Mouse (Mus musculus): ENCODE measurements around the gene Spns2.

Gene Spns2

GRCm38 (mm10) chr11:72500139-72500538, 10.4 kb upstream of the Spns2 start:
- no peak for DNase-seq (ENCODE audit: low read depth)

DNA sequence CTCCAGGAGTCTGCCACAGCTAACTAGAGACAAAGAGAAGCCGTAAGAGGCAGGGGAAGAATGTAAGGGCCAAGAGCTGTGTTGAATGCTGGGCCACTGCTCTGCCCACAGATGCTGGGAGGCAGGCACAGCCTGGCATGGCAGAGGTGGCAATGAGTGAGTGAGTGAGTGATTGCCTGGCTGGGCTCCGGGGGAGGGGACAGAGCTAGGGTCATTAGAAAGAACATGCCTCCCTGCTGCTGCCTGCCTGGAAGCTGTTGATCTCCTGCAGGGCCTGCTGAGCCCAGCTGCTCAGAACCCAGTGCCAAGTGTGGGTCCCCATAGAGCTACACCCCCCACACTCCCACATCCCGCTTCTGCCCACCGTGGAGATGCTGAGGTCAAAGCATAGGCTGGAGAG, 7.7 kb upstream of the Spns2 start:
- no peak for DNase-seq (ENCODE audit: low read depth)

DNA sequence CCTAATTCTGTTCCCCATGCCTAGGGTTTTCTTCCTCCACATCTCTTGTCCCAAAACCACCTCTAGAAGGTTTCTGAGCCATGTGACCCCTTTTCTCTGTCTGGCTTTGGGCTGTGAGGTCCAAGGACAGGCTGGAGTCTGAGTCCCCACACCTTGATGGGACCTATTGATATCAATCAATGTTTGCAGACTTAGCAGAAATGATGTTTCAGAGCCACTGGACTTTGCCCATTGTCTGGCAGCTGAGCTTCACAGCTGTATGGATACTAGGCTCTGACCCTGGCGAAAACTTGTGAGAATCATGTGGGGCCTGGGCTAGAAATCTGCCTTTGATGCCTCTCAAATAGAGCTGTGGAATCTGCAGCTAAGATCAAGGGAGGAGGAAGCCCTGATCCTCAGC, 7.1 kb upstream of the Spns2 start:
- no peak for DNase-seq (ENCODE audit: low read depth)

DNA sequence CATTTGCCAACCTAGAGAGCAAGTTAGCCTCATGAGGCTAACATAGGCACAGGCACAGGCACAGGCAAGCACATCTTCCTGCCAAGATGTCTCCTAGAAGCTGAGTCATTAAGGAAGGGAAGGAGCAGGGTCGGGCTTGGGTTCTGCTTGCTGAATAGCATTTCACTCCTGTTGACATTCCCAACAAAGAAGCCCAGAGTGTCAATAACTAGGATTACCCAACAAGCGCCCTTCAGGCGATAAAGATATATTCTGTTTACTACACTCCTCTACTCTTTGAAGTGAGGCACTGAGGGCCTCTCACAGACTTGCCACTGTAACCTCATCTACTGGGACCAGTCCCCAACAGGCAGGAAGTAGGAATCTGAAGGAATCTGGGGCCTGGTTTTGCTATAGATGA, 6.4 kb upstream of the Spns2 start:
- no peak for DNase-seq (ENCODE audit: low read depth)

DNA sequence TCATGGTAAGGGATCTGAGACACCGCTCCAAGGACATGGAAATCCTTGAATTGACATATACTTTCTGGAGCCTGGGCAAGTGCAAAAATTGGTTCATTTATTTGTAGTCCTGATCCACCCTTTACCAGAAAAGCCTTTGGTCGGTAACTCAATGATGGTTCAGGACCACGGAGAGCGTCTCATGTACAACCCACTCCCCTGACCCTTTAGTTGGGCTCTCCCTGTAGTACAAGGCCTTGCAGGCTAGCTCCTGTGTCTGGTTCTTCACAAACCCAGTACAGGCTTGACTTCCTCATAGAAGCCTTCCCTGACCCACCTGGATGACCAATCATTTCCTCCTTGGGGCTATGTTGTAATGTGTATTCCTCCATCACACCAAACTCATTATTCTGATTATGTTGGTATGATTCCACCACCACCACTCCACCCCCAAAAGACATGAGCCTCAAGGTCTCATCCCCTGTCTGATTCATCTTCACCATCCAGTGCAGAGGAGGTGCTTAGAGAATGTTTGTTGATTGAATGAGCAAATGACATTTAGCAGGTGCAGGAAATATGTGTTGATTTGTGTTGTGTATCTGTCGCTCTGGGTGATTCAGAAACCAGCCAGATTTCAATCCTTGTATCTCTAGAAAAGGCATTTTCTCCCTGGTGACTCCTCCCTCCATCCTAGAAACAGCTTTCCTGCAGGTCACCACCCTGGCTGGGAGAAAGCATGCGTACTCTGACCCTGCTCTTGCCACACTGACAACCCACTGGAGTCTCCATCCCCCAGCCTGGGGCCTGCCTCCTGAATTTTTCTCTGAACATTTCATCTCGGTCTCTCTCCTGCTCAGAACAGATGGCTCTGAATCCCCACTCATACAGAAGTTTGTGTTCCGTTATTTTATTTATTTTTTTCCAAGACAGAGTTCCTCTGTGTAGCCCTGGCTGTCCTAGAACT, 4.6 kb upstream of the Spns2 start:
- DNase-seq (ENCODE audit: low read depth), result peak; percentile 51

DNA sequence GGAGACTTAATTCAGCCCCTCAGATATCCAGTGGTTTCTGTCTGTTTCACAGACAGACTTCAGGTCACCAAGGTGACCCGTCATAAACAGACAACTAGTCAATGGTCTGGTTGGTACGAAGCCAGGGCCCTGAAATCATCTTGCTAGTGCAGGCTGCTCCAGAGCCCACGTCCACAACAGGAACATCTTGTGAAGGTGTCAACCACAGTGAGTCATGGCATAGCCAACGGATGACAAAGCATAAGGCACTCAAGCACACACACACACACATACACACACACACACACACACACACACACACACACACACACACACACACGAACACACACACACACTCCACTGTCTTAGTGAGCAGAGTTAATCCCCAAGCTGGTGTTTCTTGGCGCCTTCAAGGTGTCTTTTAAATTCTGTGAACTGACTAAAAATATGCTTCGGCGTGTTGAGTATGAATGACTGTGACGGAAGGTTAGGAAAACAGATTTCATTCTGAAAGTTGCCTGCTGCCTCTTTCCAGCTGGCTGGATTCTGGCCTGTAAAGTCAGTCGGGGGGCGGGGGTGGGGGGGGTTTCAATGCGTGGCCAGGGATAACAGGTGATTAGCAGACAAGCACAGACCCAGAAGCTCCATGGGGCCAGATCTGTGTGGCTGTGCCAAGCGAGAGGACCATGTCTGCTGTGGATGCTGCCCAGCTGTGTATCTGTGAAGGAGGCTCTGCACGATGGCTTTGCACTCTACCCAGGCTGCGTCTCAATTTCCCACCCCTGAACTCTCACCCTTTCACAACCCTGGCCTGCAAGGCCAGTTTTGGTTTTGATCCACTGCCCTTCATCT, 1.6 kb upstream of the Spns2 start:
- DNase-seq (ENCODE audit: low read depth), result peak; percentile 97

DNA sequence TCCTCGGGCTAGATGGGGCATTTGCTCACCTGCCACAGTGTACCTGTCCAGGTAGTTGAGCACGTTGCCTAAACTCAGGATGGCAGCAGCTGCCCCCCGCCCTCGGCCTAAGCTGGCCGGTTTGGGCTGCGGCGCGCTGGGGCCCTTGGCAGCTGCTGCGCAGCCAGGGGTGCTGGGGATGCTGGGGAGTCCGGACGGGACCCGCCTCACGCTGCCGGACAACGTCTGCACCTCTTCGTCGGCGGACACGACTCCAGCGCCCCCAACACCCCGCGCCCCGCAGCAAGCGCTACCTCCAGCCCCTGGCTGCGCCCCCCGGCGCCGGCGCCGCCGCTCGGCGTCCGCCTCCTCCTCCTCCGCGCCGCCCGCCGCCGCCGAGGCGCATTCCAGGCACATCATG, 307 bp downstream of the Spns2 start:
- peak; percentile 14 for DNase-seq (ENCODE audit: low read depth)

DNA sequence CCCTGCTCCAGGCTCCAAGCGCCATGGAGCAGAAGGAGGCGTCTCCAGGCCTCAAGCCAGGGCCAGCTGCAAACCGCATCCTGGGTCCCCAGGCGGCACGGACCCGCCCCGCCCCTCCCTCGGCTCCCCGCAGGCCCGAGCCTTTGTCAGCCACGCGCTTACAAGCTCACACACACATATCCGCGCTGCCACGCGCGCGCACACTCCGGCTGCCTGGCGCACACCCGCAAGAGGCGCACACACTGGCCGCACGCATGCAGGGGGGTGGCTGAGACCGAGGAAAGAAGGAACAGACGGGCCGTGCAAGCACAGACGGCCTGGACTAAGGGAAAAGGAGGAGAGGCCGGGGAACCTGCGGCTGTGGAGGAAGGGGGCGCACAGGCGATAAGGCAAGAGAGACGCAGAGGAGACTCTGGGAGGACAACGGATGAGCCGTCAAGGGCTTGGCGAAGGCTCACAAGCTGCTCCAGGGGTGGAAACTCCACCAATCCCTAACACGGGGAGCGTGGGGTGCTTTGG, 892 bp downstream of the Spns2 start:
- peak; percentile 85 for DNase-seq (ENCODE audit: low read depth)

- no peak for DNase-seq (ENCODE audit: low read depth)
Observed at GRCm38 (mm10) chr11:72487739-72488138, 2.0 kb downstream of the Spns2 start.

GRCm38 (mm10) chr11:72487171-72487570, 2.5 kb downstream of the Spns2 start:
- DNase-seq (ENCODE audit: low read depth), result peak; percentile 91

DNA sequence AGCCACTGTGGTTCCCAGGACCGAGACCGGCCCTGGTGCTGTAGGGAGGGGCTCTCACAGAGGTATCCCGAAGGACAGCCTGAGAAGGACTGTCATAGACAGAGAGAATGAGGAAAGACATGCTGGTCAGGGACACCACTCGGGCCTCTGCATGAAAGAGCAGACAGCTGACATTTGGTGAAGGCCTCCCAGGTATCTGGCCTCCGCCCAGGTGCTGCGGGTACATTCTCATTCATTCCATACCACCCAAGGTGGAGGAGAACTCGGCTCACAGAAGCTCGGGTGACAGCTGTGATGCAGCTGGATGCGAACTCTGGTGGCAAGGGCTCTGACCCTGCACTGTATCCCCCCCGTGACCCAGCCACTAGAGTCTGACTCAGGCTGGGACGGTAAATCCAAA, 3.7 kb downstream of the Spns2 start:
- peak; percentile 21 for DNase-seq (ENCODE audit: low read depth)

GRCm38 (mm10) chr11:72485157-72485556, 4.5 kb downstream of the Spns2 start:
- peak; percentile 70 for DNase-seq (ENCODE audit: low read depth)

- DNase-seq (ENCODE audit: low read depth), result peak; percentile 98
Observed at GRCm38 (mm10) chr11:72484549-72484948, 5.2 kb downstream of the Spns2 start.

DNA sequence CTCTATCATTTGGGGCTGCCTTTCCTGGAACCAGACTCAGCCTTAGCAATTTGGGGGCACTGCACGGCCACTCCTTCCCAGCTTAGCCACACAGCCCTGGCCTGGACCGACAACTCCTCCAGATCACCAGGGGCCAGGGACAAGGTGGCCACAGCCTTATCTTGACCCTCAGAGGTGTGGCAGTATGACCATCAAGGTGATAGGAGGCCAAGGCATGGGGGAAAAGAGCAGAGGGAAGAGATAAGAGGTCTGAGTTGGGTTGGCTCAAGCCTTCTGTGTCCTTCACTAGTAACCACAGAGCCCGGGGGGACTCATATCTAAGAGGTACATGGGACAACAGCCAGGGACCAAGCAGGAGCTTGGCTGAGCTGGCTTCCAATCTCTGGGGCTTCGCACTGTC, 7.8 kb downstream of the Spns2 start:
- peak; percentile 95 for DNase-seq (ENCODE audit: low read depth)

DNA sequence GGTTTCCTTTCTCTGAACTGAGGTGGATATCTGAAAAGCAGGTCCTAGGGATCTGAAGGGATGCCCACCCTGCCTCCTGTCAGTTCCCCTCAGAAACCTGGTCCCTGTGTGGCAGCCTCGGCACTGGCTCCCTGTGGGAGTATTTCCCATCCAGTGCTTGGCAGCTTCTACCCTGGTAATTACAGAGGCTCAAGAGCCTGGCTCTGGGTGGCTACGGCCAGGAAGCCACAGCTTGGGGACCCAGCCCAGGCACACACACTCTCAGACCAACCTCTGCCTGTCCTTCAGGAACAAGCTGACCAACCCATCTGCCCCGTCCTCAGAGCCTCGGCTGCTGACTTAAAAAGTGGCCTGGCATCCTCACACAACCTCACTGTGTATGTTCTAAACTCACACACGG, 8.4 kb downstream of the Spns2 start:
- DNase-seq (ENCODE audit: low read depth), result no peak

DNA sequence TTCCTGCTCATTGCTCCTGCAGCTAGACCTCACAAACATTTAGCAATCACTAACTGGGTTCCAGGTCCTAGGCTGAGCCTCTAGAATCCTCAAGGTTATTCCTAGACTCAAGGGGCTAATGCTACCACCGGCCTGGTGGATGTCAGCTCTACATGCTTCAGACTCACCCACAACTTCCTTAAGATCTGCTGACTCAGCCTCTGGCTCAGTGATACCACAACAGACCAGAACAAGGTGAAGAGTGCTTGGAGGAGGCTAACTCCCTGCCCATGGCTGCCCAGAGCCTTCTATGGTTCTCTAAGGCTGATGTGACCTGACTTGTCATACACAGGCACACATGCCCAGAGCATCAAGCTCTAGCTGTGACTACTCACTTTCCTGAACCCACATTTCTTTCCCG, 10.2 kb downstream of the Spns2 start:
- peak; percentile 88 for DNase-seq (ENCODE audit: low read depth)

DNA sequence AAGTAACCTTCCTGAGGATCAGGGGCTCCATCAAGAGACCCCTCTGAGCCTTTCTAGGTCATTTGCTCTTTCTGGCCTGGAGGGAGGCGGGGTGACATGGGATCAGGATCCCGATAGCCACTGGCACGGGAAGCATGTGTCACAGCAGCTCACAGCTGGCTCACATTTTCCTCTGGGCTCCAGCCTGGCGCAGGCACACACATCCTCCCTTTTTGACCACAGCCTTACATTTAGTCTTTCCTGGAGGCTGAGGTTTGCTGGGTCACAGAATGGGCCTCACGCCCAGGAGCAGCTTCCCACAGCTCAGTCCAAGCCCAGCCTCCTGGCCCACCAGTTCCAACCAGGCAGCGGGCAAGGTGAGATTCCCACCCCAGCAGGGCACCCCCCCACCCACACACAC, 11.5 kb downstream of the Spns2 start:
- DNase-seq (ENCODE audit: low read depth), result peak; percentile 90

- no peak for DNase-seq (ENCODE audit: low read depth)
Observed at GRCm38 (mm10) chr11:72477653-72478052, 12.1 kb downstream of the Spns2 start.

DNA sequence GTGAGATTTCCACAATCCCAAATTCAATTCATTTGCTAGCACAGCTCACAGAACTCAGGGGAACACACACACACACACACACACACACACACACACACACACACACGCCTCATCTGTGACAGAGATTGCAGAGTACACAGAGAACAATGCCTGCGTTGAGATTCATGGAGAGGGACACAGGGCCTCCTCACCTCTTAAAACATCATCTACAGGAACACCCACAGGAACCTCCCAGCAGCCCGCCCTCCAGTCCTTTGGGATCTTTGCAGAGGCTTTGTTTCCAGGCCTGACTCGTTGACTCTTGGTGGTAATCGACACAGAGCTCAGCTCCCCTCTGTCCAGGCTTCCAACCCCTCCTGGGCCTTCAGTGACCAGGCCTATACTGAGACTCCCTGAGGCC, 12.5 kb downstream of the Spns2 start:
- peak; percentile 29 for DNase-seq (ENCODE audit: low read depth)

GRCm38 (mm10) chr11:72476074-72476625, 13.6 kb downstream of the Spns2 start:
- DNase-seq (ENCODE audit: low read depth), result peak; percentile 61

GRCm38 (mm10) chr11:72475408-72475807, 14.3 kb downstream of the Spns2 start:
- DNase-seq (ENCODE audit: low read depth), result peak; percentile 97

- DNase-seq (ENCODE audit: low read depth), result peak; percentile 70
Observed at GRCm38 (mm10) chr11:72474926-72475325, 14.8 kb downstream of the Spns2 start.

Measured in 416B (cell line).